Mouse (Mus musculus) right cerebral cortex, adult 18-20 months (tissue): ENCODE data around the gene Mrps36.
"Not testable (repeated sequence)": the region's sequence is repeated elsewhere in the genome, so short reads cannot be mapped to it uniquely, and the experiment has no call there.

Experiments used
- DNase-seq: peaks from one replicate; pipeline ENCODE4 v3.0.0; 2022; ENCODE audit warnings: mixed read lengths

Gene Mrps36

GRCm38 (mm10) chr13:100744036-100744744 lies at the start of gene Mrps36:
TSS of gene Mrps36 (minus strand) at chr13:100744659.
- DNase-seq = peak; percentile 95

DNA sequence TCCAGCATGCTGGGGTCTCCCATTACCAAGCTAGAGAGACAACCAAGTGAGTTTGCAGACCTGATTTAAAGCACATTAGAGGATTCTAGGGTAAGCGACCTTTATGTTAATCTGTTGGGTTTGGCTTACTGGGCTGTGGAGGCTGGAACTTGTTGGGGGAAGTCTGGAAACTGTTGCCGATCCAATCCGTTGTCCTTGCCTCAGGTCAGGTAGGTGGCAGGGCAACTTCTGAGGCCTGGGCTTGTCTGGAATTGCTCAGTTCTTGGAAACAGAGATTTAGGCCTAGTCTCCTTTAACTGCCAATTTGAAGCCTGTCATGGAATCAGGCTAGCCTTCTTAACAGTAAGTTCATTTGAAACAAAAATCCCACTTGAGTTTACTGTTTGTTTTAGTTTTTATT lies 44.6 kb upstream of the Mrps36 start:
- no peak for DNase-seq

DNA sequence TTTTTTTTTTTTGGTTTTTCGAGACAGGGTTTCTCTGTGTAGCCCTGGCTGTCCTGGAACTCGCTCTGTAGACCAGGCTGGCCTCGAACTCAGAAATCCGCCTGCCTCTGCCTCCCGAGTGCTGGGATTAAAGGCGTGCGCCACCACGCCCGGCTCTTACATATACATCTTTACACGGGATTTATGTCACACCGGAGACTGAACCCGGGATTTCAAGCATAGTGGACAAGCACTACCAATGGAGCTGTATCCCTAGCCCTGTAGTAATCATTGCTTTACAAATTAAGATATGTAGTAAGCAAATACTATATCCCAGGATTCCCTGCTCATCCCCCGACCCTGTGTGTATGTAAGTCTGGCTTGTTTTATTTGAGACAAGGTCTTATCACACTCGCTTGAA lies 43.6 kb upstream of the Mrps36 start:
- not testable (repeated sequence) for DNase-seq

DNA sequence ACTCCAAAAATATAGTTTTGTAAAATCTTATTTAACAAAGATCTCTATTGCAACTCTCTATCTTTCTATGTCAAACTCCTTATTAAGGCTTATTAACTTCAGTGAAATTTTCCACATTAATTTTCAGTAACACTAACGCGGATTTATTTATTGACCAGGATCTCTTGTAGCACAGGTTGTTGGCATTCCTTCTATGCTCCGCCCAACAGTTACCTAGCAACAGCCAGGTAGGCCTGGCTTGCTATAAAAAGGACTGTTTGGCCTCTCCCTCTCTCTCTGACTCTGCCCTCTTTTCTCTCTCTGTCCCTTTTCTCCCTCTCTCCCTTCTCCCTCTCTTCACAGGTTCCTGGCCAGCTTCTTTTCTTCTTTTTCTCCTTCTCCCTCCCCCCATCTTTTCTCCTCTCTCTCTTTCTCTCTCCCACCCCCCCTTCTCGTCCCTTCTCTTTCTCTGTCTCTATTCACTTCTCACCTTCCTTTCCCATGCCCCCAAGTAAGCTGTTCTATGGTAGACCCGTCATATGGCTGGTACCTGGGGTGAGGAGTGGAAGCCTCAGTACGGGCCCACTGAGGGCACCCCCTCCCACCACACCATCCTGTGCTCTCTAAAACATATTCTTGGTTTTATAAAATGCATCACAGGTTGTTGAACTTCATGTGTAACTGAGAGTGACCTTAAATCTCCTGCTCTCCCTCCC lies 43.0 kb upstream of the Mrps36 start:
- no peak for DNase-seq

- peak; percentile 89 for DNase-seq
Observed at GRCm38 (mm10) chr13:100786414-100786867, 42.0 kb upstream of the Mrps36 start, which contains the start of gene Ccnb1. TSS of gene Ccnb1 (minus strand) at chr13:100786570.

DNA sequence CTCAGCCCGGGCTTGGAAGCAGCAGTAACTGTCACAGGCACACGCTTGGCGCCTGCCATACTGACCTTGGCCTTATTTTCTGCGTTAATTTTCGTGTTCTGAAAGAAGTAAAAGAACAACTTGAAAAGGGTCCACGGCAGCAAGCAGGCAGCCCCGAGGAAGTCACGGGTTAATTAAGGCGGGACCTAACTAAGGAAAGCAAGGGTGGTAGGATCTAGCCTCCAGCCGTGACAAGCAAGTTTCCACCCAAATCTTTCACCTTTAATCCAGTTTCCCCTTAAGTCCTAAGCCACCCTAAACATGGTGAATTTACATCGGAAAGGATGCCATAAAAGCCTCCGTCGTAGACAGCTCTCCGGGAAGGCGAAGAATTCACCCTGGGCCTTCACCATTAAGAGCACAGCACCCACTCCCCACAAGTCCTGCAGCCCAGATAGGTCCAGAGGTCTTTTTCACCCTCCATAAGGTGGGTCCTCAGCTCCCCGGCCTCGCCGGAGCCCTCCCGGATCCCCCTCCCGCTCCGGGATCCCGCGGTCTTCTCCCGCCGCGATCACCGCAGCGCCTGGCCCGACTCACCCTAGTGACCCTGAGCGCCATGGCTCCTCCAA lies 41.5 kb upstream of the Mrps36 start:
- no peak for DNase-seq

DNA sequence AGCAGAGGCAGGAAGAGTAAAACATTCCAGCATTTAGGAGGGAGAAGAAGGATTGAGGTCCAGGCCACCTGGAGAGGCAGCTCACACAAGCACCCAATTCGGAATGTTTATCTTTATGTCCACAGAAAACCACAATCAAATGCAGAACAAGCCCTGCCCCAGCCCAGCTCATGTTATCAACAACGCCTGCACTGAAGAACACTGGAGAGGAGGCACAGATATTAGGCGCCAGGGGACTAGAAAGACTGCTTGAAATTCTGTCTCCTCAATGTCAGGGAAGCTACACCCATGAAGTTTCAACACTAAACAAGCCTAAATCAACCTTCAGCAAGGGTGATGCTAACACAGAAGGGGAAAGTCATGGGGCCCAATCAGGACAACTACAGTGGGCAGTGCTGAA lies 33.0 kb upstream of the Mrps36 start:
- no peak for DNase-seq

DNA sequence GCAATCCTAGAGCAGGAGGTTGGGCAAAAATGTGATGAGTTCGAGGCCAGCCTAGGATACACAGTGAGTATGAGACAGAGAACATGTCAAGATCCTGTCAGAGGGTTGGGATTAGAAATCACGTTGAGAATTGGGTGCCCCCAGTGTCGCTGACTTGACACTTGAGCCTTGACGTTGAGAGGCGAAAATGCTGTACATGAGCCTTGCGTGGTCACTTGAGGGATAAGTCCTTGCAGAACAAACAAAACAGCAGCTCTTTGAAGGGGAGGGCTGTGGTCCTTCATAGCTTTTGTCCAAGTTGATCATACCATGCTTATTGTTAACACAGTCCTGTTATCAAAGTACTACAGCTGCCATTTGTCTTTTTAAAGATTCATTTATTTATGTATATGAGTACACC lies 32.3 kb upstream of the Mrps36 start:
- no peak for DNase-seq

GRCm38 (mm10) chr13:100776056-100776419 lies 31.6 kb upstream of the Mrps36 start:
- no peak for DNase-seq

DNA sequence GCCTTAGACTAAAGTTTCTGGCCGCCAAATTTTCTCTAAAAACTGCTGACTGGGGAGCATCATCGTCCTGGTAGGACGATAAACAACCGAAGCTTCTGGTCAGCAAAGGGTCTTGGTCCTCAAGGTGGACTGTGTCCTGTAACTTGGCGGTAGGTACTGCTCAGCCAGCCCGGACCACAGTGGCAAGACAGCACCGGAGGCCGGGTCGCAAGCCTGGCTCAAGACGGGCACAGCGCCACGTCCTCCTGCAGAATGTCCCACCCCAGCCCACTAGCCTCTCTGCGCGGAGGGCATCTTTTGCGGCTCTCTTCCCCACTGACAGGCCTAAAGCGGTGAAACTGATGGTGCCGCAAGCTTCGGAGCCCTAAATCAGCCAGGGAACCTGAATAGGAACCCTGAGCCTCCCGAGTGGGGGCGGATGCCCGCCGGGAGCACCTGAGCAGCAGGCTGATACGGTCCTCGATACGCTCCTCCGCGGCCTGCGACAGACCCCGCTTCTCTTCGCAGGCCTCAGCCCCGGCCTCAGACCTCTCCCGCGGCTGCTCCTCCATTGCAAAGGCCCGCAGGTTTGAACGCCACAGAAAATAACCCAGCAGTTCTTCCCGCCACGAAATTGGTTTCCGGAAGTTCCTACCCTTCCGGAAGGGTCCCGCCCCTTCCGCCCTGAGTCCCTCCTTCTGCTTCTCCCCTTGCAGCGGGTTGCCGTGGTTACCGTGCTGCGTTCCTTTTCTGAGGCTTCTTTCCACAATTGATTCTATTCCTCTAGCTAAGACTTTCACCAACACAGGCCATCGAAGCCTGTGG lies 31.0 kb upstream of the Mrps36 start, which contains the start of gene Cenph:
Cenph (minus strand) TSS at position 648 of the 804 bp plus-strand sequence.
- DNase-seq = peak; percentile 86

DNA sequence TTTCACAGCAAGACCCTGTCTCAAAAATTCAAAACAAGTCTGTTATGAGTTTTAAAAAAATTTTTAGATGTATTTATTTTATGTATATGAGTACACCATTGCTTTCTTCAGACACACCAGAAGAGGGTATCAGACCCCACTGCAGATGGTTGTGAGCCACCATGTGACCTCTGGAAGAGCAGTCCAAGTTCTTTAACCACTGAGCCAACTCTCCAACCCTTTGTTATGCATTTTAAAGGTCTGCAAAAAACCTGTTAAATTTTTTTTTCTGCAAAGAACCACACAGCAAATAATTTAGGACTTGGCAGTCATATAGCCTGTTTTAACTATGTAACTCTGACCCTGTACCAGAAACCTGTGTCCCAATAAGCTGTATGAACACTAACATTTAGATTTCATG lies 30.2 kb upstream of the Mrps36 start:
- no peak for DNase-seq

DNA sequence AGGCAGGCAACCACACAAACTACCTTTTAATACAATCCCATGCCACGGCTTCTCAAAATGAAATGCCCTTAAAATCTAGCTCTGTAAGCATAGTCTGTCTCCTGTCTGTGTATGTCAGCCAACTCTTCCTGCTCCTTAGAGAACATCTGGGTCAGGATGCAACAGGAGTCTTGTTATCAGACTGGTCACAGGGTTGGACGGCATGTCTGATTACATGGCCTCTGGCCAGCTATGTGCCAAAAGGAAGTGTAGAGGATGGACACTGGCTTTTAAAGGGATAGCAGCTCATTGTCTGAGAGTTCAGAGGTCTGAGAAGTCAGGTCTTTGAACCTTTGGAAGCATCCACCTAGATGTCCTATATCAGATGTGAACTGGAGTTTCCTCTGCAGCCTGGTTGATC lies 10.9 kb upstream of the Mrps36 start:
- no peak for DNase-seq

DNA sequence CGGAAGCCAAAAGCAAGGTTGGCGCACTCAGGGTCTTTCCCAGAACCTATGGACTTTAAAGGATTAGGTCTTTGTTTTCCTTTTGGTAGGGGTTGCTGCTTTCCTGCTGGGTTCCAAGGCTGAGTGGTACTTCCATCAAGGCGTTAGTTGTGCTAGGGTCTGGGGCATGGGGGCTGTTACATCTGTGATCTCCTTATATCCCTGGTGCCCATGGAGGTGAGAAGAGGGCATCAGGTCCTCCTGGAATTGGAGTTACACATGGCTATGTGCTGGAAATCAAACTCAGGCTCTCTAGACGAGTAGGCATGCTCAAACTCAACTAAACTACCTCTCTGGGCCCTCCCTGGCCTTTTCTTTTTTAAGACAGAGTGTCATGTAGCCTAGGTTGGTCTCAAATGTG lies 9.7 kb upstream of the Mrps36 start:
- DNase-seq = no peak

DNA sequence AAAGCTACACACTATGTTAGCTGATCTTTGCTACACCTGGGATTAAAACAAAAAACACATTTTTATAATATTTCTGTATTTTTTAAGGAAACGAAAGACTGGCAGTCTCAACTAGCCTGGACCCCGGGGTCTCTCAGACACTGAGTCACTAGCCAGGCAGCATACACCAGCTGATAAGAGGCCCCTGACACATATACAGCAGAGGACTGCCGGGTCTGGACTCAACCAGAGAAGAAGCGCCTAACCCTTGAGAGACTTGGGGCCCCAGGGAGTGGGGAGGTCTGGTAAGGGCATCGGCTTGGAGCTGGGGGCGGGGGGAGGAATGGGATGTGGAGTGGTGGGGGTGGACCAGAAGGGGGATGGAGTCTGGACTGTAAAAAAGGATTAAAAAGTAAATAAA lies 8.6 kb upstream of the Mrps36 start:
- DNase-seq = no peak

- no peak for DNase-seq
Observed at GRCm38 (mm10) chr13:100752529-100752928, 8.1 kb upstream of the Mrps36 start.

DNA sequence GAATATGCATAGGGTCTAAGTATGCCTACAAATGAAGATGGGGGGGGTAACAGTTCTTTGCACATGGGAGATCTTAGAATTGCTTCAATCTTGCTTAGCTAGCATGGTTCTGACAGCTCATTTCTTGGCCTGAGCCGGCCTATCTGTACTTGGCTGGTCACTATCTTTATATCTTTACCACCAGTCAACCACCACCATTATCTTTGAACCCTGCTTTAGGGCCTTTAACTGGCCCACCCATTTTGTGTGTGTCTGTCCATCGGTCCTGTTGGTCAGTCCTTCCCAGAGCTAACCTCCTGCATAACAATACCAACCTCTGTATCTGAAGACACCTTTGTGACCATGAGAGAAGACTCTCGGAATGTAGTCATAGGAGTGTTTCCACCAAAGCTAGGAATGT lies 6.9 kb upstream of the Mrps36 start:
- no peak for DNase-seq

DNA sequence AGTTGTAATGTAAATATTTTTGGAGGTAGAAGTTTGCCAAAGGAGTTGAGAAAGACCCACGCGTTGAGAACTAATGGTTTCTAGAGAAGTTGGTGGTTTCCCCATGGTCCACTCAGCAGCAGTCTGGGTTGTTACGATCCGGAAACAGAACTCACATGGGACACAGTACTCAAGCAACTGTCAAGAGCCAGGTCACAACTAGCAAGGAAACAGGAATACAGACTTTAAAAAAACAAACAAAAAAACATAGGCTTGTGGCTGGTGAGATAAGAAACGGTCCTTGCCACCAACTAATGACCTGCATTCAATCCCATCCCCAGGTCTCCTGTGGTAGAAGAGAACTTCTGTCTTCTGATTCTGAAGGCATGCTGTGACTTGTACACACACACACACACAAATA lies 6.3 kb upstream of the Mrps36 start:
- DNase-seq = no peak

GRCm38 (mm10) chr13:100748638-100749037 lies 4.2 kb upstream of the Mrps36 start:
- no peak for DNase-seq

DNA sequence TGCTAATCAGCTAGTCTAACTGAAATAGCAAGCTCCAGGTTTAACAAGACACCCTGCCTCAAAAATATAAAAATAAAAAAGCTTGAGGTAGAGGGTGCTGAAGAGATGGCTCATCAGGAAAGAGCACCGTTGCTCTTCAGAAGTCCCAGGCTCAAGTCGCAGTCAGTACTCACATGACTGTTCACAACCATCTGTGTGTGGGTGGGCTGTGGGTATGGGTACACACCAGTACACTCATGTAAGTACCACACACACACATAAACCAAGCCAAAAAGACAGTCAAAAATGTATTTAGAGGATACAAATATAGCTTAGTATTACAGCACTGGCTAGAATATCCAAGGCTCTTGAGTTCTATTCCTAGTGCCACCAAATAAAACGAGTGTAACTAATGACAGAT lies 1.6 kb upstream of the Mrps36 start:
- DNase-seq = peak; percentile 66

- DNase-seq = no peak
Observed at GRCm38 (mm10) chr13:100743346-100744035, 968 bp downstream of the Mrps36 start.

DNA sequence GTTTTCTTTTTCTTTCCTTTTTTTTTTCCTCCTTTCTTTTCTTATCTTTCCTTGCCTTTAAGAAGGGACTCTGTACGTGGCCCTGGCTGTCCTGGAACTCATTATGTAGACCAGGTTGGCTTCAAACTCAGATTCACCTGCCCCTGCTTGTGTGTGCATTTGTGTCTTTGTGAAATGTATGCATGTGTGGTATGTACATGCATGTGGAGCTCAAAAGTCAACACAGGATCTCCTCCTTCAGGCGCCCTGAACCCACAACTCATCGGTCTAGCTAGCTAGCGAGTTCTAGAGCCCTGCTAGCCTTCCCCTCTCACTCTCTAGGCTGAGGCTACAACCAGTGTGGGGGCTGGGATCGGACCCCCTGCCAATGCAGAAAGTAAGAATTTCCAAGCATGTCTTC lies 1.6 kb downstream of the Mrps36 start:
- DNase-seq = no peak

GRCm38 (mm10) chr13:100732756-100733155 lies 11.7 kb downstream of the Mrps36 start:
- DNase-seq = no peak
